Mouse (Mus musculus) testis, adult 2 months (tissue): ENCODE data around the gene Mymx.

ENCODE experiments used
- CTCF ChIP-seq: fragments of 200-500 bp; IDR thresholded peaks from 2 replicates; pipeline ENCODE4 v1.5.1; 2012; ENCODE audit warnings: low read depth, mild to moderate bottlenecking, inconsistent platforms, low read length, moderate library complexity; ENCODE audit not compliant: control insufficient read depth, insufficient read depth, insufficient replicate concordance
- POLR2A ChIP-seq: fragments of 200-500 bp; IDR thresholded peaks from 2 replicates; pipeline ENCODE4 v1.6.1; 2012; ENCODE audit warnings: low read depth, mild to moderate bottlenecking, inconsistent platforms, low read length, moderate library complexity; ENCODE audit not compliant: control insufficient read depth

- TF ChIP-seq POLR2A (no peak), CTCF (no peak)
These were observed 5.3 kb upstream of the Mymx start for GRCm38 (mm10) chr17:45606992-45607879.
